Mouse (Mus musculus) left cerebral cortex, postnatal 25 days (tissue): ENCODE results near the gene Olfr657. TPM values are rescaled to one million over a fixed set of nuclear protein-coding genes. Genes with fewer than 3 reads are reported as not detected.
A peak's percentile ranks its signal among the peaks of the same experiment; 100 is the strongest.

Experiments
- DNase-seq, 2 experiments: peaks; one replicate each; pipeline ENCODE4 v3.0.0; 2022; ENCODE audit warnings: low spot score in 2 of 2, mixed read lengths in 1 of 2
- intact Hi-C: fragments of 180-260 bp; cut with DNase I; formaldehyde crosslinking; loops from one replicate; pipeline ENCODE4 v1.15.1; 2025
- total RNA-seq, 2 experiments: library from RNA; stranded (reverse); gene quantifications; 2 replicates each; pipeline ENCODE4 v1.2.3; 2021

Gene Olfr657
- not detected for total RNA-seq

GRCm38 (mm10) chr7:104624494-104624893, at the start of gene Olfr657:
TSS of gene Olfr657 (plus strand) at chr7:104624794.
- intact Hi-C loops: no loop called here
- no peak for DNase-seq

- DNase-seq: no peak
- intact Hi-C loops: no loop called here
These were observed 47.6 kb upstream of the Olfr657 start, which contains the start of gene Olfr653 for GRCm38 (mm10) chr7:104577014-104577413. TSS of gene Olfr653 (plus strand) at chr7:104577314.

GRCm38 (mm10) chr7:104580846-104581245, 43.7 kb upstream of the Olfr657 start:
- no peak for DNase-seq
- intact Hi-C loops: no loop called here

- no peak for DNase-seq
- intact Hi-C loops: no loop called here
These were observed 43.2 kb upstream of the Olfr657 start for GRCm38 (mm10) chr7:104581429-104581828.

- DNase-seq: no peak
- intact Hi-C loops: no loop called here
These were observed 37.9 kb upstream of the Olfr657 start, which contains the start of gene Olfr654 for GRCm38 (mm10) chr7:104586725-104587124. TSS of gene Olfr654 (plus strand) at chr7:104587025.

- no peak for DNase-seq
- intact Hi-C loops: no loop called here
These were observed 36.3 kb upstream of the Olfr657 start for GRCm38 (mm10) chr7:104588274-104588673.

- intact Hi-C loops: no loop called here
- DNase-seq: no peak
These were observed 22.9 kb upstream of the Olfr657 start, which contains the start of gene Olfr655 for GRCm38 (mm10) chr7:104601679-104602078. TSS of gene Olfr655 (minus strand) at chr7:104601779.

- intact Hi-C loops: no loop called here
These were observed 21.4 kb upstream of the Olfr657 start for GRCm38 (mm10) chr7:104603173-104603572.

GRCm38 (mm10) chr7:104604727-104605126, 19.9 kb upstream of the Olfr657 start:
- intact Hi-C loops: no loop called here
- DNase-seq: no peak

More at GRCm38 (mm10) chr7:104603173-104603572, 21.4 kb upstream of the Olfr657 start:
- no peak for DNase-seq

GRCm38 (mm10) chr7:104613655-104614054, 10.9 kb upstream of the Olfr657 start, which contains the start of gene Olfr656:
TSS of gene Olfr656 (plus strand) at chr7:104613955.
- intact Hi-C loops: no loop called here
- no peak for DNase-seq

- intact Hi-C loops: no loop called here
- DNase-seq: peak; percentile 6 to 9
These were observed 22.4 kb downstream of the Olfr657 start, which contains the start of gene Olfr658 for GRCm38 (mm10) chr7:104646841-104647482. TSS of gene Olfr658 (minus strand) at chr7:104647305.

GRCm38 (mm10) chr7:104666453-104666852, 41.9 kb downstream of the Olfr657 start, which contains the start of gene Olfr659:
TSS of gene Olfr659 (plus strand) at chr7:104666753.
- DNase-seq: no peak
- intact Hi-C loops: no loop called here

GRCm38 (mm10) chr7:104686201-104686600, 61.6 kb downstream of the Olfr657 start, which contains the start of gene Olfr661:
TSS of gene Olfr661 (plus strand) at chr7:104686501.
- intact Hi-C loops: no loop called here

More at GRCm38 (mm10) chr7:104686201-104686600, 61.6 kb downstream of the Olfr657 start, which contains the start of gene Olfr661:
- no peak for DNase-seq

Other genes starting within 250 kb of the Olfr657 start
- gene Trim30c, start 224.0 kb upstream of the Olfr657 start, total RNA-seq: not detected
- 1 to 10 TPM in 1 of 2 experiments, under 1 TPM in 1; 0.82 to 1.3 TPM for gene Trim30a, start 159.6 kb upstream of the Olfr657 start, total RNA-seq
- under 1 TPM in 1 of 2 experiments, not detected in 1; 0.27 TPM for gene Trim30d, start 116.9 kb upstream of the Olfr657 start, total RNA-seq
- gene Olfr651, start 74.7 kb upstream of the Olfr657 start, total RNA-seq: not detected
- not detected for gene Olfr652, start 63.9 kb upstream of the Olfr657 start, total RNA-seq
- gene Olfr653, start 47.5 kb upstream of the Olfr657 start, total RNA-seq: not detected
- gene Olfr654, start 37.8 kb upstream of the Olfr657 start, total RNA-seq: not detected
- not detected for gene Olfr655, start 23.0 kb upstream of the Olfr657 start, total RNA-seq
- not detected for gene Olfr656, start 10.8 kb upstream of the Olfr657 start, total RNA-seq
- not detected for gene Olfr658, start 22.5 kb downstream of the Olfr657 start, total RNA-seq
- not detected for gene Olfr659, start 42.0 kb downstream of the Olfr657 start, total RNA-seq
- not detected for gene Olfr661, start 61.7 kb downstream of the Olfr657 start, total RNA-seq
- gene Usp17le, start 152.7 kb downstream of the Olfr657 start, total RNA-seq: not detected
- gene Usp17lb, start 217.8 kb downstream of the Olfr657 start, total RNA-seq: not detected
- not detected for gene Usp17la, start 232.2 kb downstream of the Olfr657 start, total RNA-seq